Mouse (Mus musculus) right cerebral cortex, adult 18-20 months (tissue): ENCODE results near the gene Map7d1.
A peak's percentile ranks its signal among the peaks of the same experiment; 100 is the strongest.

ENCODE experiments used
- DNase-seq: peaks from one replicate; pipeline ENCODE4 v3.0.0; 2022; ENCODE audit warnings: mixed read lengths

Map7d1 gene

GRCm38 (mm10) chr4:126256131-126256791 is at the start of gene Map7d1:
Gene Map7d1, minus strand, starts transcription at chr4:126256343.
- peak; percentile 85 for DNase-seq

GRCm38 (mm10) chr4:126305428-126305827 is 49.3 kb upstream of the Map7d1 start:
- no peak for DNase-seq

- DNase-seq: no peak
Observed at GRCm38 (mm10) chr4:126303877-126304276, 47.7 kb upstream of the Map7d1 start.

GRCm38 (mm10) chr4:126301584-126302309 is 45.6 kb upstream of the Map7d1 start:
- no peak for DNase-seq

GRCm38 (mm10) chr4:126300916-126301583 is 44.9 kb upstream of the Map7d1 start:
- DNase-seq: no peak

GRCm38 (mm10) chr4:126296617-126297101 is 40.5 kb upstream of the Map7d1 start:
- peak; percentile 43 for DNase-seq

- no peak for DNase-seq
Observed at GRCm38 (mm10) chr4:126295937-126296336, 39.8 kb upstream of the Map7d1 start.

- DNase-seq: no peak
Observed at GRCm38 (mm10) chr4:126295152-126295551, 39.0 kb upstream of the Map7d1 start.

- DNase-seq: no peak
Observed at GRCm38 (mm10) chr4:126291196-126291595, 35.1 kb upstream of the Map7d1 start.

GRCm38 (mm10) chr4:126290314-126290713 is 34.2 kb upstream of the Map7d1 start:
- DNase-seq: no peak

GRCm38 (mm10) chr4:126288085-126288666 is 32.0 kb upstream of the Map7d1 start:
- no peak for DNase-seq

GRCm38 (mm10) chr4:126287302-126287995 is 31.3 kb upstream of the Map7d1 start:
- no peak for DNase-seq

GRCm38 (mm10) chr4:126286492-126286891 is 30.3 kb upstream of the Map7d1 start, which contains the start of gene Col8a2:
Gene Col8a2, plus strand, starts transcription at chr4:126286793.
- no peak for DNase-seq

GRCm38 (mm10) chr4:126283582-126283981 is 27.4 kb upstream of the Map7d1 start:
- DNase-seq: no peak

- DNase-seq: no peak
Observed at GRCm38 (mm10) chr4:126281706-126282105, 25.6 kb upstream of the Map7d1 start.

- DNase-seq: no peak
Observed at GRCm38 (mm10) chr4:126278961-126279360, 22.8 kb upstream of the Map7d1 start.

- DNase-seq: no peak
Observed at GRCm38 (mm10) chr4:126278565-126278915, 22.4 kb upstream of the Map7d1 start.

GRCm38 (mm10) chr4:126277906-126278564 is 21.9 kb upstream of the Map7d1 start:
- DNase-seq: no peak

- no peak for DNase-seq
Observed at GRCm38 (mm10) chr4:126275681-126276131, 19.6 kb upstream of the Map7d1 start.

- no peak for DNase-seq
Observed at GRCm38 (mm10) chr4:126275081-126275480, 18.9 kb upstream of the Map7d1 start.

GRCm38 (mm10) chr4:126273753-126274152 is 17.6 kb upstream of the Map7d1 start:
- DNase-seq: no peak

GRCm38 (mm10) chr4:126269292-126269691 is 13.1 kb upstream of the Map7d1 start:
- DNase-seq: no peak
